ENCODE assay signal across 8 mouse cellular contexts in the genomic region with DNA sequence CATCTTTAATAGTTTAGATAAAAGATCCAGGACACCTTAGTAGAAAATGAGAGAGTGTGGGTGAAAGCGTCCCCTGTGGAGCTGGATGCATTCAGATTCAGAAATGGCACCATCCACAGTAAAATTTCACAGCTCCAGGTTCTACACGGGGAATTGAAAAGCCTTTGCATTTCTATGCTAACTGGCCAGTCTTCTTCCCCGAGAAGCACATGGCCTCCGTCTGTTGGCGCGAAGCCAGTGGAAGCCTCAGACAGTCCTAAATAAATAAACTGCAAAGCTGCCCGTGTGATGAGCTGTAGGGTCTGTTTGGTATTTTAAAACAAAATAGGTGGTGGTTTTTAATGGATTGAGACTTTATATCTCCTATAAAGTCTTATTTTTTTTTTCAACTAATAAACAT.
DNase-seq lines count a peak whose midpoint lies in the region; ATAC-seq and TF ChIP-seq lines count a peak whose summit lies in the region.

No protein-coding gene starts in this region.

- TF ChIP-seq CTCF in cerebellum, adult 2 months (IDR thresholded peaks at IDR 0.05; ENCODE audit: borderline replicate concordance, insufficient read depth, low read depth, low read length) = no peak
- no peak for TF ChIP-seq CTCF in heart, postnatal 0 days (IDR thresholded peaks at IDR 0.05; ENCODE audit: low read depth)

- DNase-seq in cerebellum, adult 2 months = peak; percentile 8 to 14
- DNase-seq in cerebellum, adult 9-11 months = no peak
- peak; percentile 81 for DNase-seq in midbrain, embryonic 11.5 days (ENCODE audit: low spot score, missing footprints)
- peak; percentile 10 for DNase-seq in heart, postnatal 0 days (ENCODE audit: low spot score)
- peak; percentile 6 for DNase-seq in lung, postnatal 25 days (ENCODE audit: low spot score)
- DNase-seq in thymus, postnatal 25 days = no peak
- DNase-seq in adipocyte (ENCODE audit: low spot score) = no peak

- H3K4me2 ChIP-seq in midbrain, embryonic 11.5 days = no peak overlapping the region
- no peak overlapping the region for H3K4me2 ChIP-seq in midbrain, embryonic 16.5 days (ENCODE audit: low read length)
- no peak overlapping the region for H3K4me2 ChIP-seq in heart, postnatal 0 days (ENCODE audit: low read depth, low read length)

- TF ChIP-seq EP300 in heart, postnatal 0 days (IDR thresholded peaks at IDR 0.05; ENCODE audit: low read depth) = no peak

- H3K4me1 ChIP-seq in cerebellum, adult 2 months (ENCODE audit: control insufficient read depth, insufficient read depth, low read length) = no peaks in the 10 kb centered on the region
- no peaks in the 10 kb centered on the region; the same call in 1 of the 2 replicates for H3K4me1 ChIP-seq in midbrain, embryonic 11.5 days (ENCODE audit: control insufficient read depth, insufficient read depth, low read length)
- H3K4me1 ChIP-seq in midbrain, embryonic 16.5 days (ENCODE audit: control insufficient read depth, insufficient read depth, low read length) = peaks cover 3% of the 10 kb centered on the region; the same call in 1 of the 2 replicates
- H3K4me1 ChIP-seq in heart, postnatal 0 days (ENCODE audit: control insufficient read depth, insufficient read depth) = no peaks in the 10 kb centered on the region

- no peaks in the 10 kb centered on the region for H3K27me3 ChIP-seq in cerebellum, adult 2 months (ENCODE audit: control insufficient read depth, insufficient read depth, low read length)
- H3K27me3 ChIP-seq in midbrain, embryonic 11.5 days (ENCODE audit: control insufficient read depth, insufficient read depth, low read length) = no peaks in the 10 kb centered on the region
- no peaks in the 10 kb centered on the region for H3K27me3 ChIP-seq in midbrain, embryonic 16.5 days (ENCODE audit: control insufficient read depth, insufficient read depth, low read depth, low read length)
- no peaks in the 10 kb centered on the region for H3K27me3 ChIP-seq in heart, postnatal 0 days (ENCODE audit: control insufficient read depth, insufficient read depth, low read length)

- 28% methylated on average over 7 of the region's 7 CpGs for WGBS in cerebellum, adult 2 months
- 66% methylated on average over 7 of the region's 7 CpGs for WGBS in midbrain, embryonic 11.5 days
- 45% methylated on average over 7 of the region's 7 CpGs for WGBS in midbrain, embryonic 16.5 days
- WGBS in heart, postnatal 0 days = 35% methylated on average over 7 of the region's 7 CpGs

- no peak for ATAC-seq in midbrain, embryonic 11.5 days (ENCODE audit: low FRiP score)
- ATAC-seq in midbrain, embryonic 16.5 days = no peak
- ATAC-seq in heart, postnatal 0 days (ENCODE audit: insufficient read depth, low read depth) = no peak

- no peak overlapping the region for H3K27ac ChIP-seq in cerebellum, adult 2 months (ENCODE audit: insufficient read depth, low read length)
- H3K27ac ChIP-seq in midbrain, embryonic 11.5 days (ENCODE audit: low read depth, low read length) = no peak overlapping the region
- no peak overlapping the region for H3K27ac ChIP-seq in midbrain, embryonic 16.5 days (ENCODE audit: low read length)
- H3K27ac ChIP-seq in heart, postnatal 0 days (ENCODE audit: low read depth) = no peak overlapping the region

- no peak overlapping the region for H3K9ac ChIP-seq in midbrain, embryonic 11.5 days (ENCODE audit: low read length)
- H3K9ac ChIP-seq in midbrain, embryonic 16.5 days (ENCODE audit: low read depth, low read length) = no peak overlapping the region
- no peak overlapping the region for H3K9ac ChIP-seq in heart, postnatal 0 days (replicated peaks; ENCODE audit: low read depth, low read length)

- no peak overlapping the region for H3K4me3 ChIP-seq in cerebellum, adult 2 months (replicated peaks; ENCODE audit: insufficient read depth, low read depth, low read length)
- H3K4me3 ChIP-seq in midbrain, embryonic 11.5 days (ENCODE audit: low read depth, low read length) = no peak overlapping the region
- no peak overlapping the region for H3K4me3 ChIP-seq in midbrain, embryonic 16.5 days (ENCODE audit: low read depth, low read length)
- H3K4me3 ChIP-seq in heart, postnatal 0 days (ENCODE audit: low read depth, low read length) = no peak overlapping the region

- TF ChIP-seq POLR2A in cerebellum, adult 2 months (IDR thresholded peaks at IDR 0.05; ENCODE audit: borderline replicate concordance, insufficient read depth, low read length) = no peak

- no peaks in the 10 kb centered on the region for H3K36me3 ChIP-seq in midbrain, embryonic 11.5 days (ENCODE audit: control insufficient read depth, insufficient read depth, low read length)
- no peaks in the 10 kb centered on the region for H3K36me3 ChIP-seq in midbrain, embryonic 16.5 days (ENCODE audit: control insufficient read depth, insufficient read depth, low read length)
- H3K36me3 ChIP-seq in heart, postnatal 0 days (replicated peaks; ENCODE audit: control insufficient read depth, insufficient read depth, low read length) = no peaks in the 10 kb centered on the region

- no peaks in the 10 kb centered on the region for H3K9me3 ChIP-seq in midbrain, embryonic 11.5 days (ENCODE audit: control insufficient read depth, low read length)
- H3K9me3 ChIP-seq in midbrain, embryonic 16.5 days (replicated peaks; ENCODE audit: control insufficient read depth, low read length, poor library complexity, severe bottlenecking) = no peaks in the 10 kb centered on the region
- H3K9me3 ChIP-seq in heart, postnatal 0 days (replicated peaks; ENCODE audit: control insufficient read depth, low read length) = no peaks in the 10 kb centered on the region

Comparison
In these comparisons a context has a peak if more than half of its experiments do, and no peak if none do; other contexts are left out.
1. DNase-seq: peak in cerebellum, adult 2 months (2 of 2), midbrain, embryonic 11.5 days (single experiment), heart, postnatal 0 days (single experiment) and lung, postnatal 25 days (single experiment); none in cerebellum, adult 9-11 months (single experiment), thymus, postnatal 25 days (single experiment) and adipocyte (single experiment).